Mouse (Mus musculus) inflammation-experienced regulatory T-cells, adult 6 months (primary cell): ENCODE results near the gene Map3k4. TPM values are rescaled to one million over a fixed set of nuclear protein-coding genes. Genes with fewer than 3 reads are reported as not detected.
"Not testable (repeated sequence)": the region's sequence is repeated elsewhere in the genome, so short reads cannot be mapped to it uniquely, and the experiment has no call there.

Source experiments
- ATAC-seq: one replicate; pipeline ENCODE4 v1.8.0; 2017
- polyA plus RNA-seq, 3 experiments: library from polyadenylated mRNA; unstranded; fragments of 100-300 nt; shearing (Covaris generic); gene quantifications; one replicate each; pipeline ENCODE4 v1.2.1; 2017

Gene Map3k4
- polyA plus RNA-seq, 3 experiments from 2014 or later: 10.6 to 11.7 (median 10.8) TPM

- peak; percentile 93 for ATAC-seq
These were observed 11.1 kb downstream of the Map3k4 start for GRCm38 (mm10) chr17:12307251-12308135.

- ATAC-seq: no peak
These were observed 13.9 kb downstream of the Map3k4 start for GRCm38 (mm10) chr17:12304658-12305057.

GRCm38 (mm10) chr17:12300896-12301706, 17.5 kb downstream of the Map3k4 start:
- peak; percentile 96 for ATAC-seq

- no peak for ATAC-seq
These were observed 18.4 kb downstream of the Map3k4 start for GRCm38 (mm10) chr17:12300127-12300675.

- ATAC-seq: no peak
These were observed 19.2 kb downstream of the Map3k4 start for GRCm38 (mm10) chr17:12299371-12299770.

GRCm38 (mm10) chr17:12297978-12298377, 20.6 kb downstream of the Map3k4 start:
- no peak for ATAC-seq

GRCm38 (mm10) chr17:12297292-12297691, 21.3 kb downstream of the Map3k4 start:
- ATAC-seq: no peak

- not testable (repeated sequence) for ATAC-seq
These were observed 22.7 kb downstream of the Map3k4 start for GRCm38 (mm10) chr17:12295926-12296325.

- ATAC-seq: no peak
These were observed 24.2 kb downstream of the Map3k4 start for GRCm38 (mm10) chr17:12294424-12294823.

GRCm38 (mm10) chr17:12293571-12293970, 25.0 kb downstream of the Map3k4 start:
- no peak for ATAC-seq

- ATAC-seq: no peak
These were observed 25.7 kb downstream of the Map3k4 start for GRCm38 (mm10) chr17:12292877-12293276.

GRCm38 (mm10) chr17:12292356-12292755, 26.2 kb downstream of the Map3k4 start:
- ATAC-seq: no peak

- ATAC-seq: no peak
These were observed 27.4 kb downstream of the Map3k4 start for GRCm38 (mm10) chr17:12291151-12291550.

- no peak for ATAC-seq
These were observed 27.9 kb downstream of the Map3k4 start for GRCm38 (mm10) chr17:12290735-12291134.

GRCm38 (mm10) chr17:12289836-12290235, 28.8 kb downstream of the Map3k4 start:
- not testable (repeated sequence) for ATAC-seq

- no peak for ATAC-seq
These were observed 29.7 kb downstream of the Map3k4 start for GRCm38 (mm10) chr17:12288871-12289270.

GRCm38 (mm10) chr17:12279810-12280209, 38.8 kb downstream of the Map3k4 start:
- no peak for ATAC-seq

- ATAC-seq: no peak
These were observed 40.5 kb downstream of the Map3k4 start for GRCm38 (mm10) chr17:12278073-12278472.

- no peak for ATAC-seq
These were observed 41.3 kb downstream of the Map3k4 start for GRCm38 (mm10) chr17:12277297-12277696.

- no peak for ATAC-seq
These were observed 41.9 kb downstream of the Map3k4 start for GRCm38 (mm10) chr17:12276496-12277200.

- no peak for ATAC-seq
These were observed 42.8 kb downstream of the Map3k4 start for GRCm38 (mm10) chr17:12275756-12276155.

- no peak for ATAC-seq
These were observed 45.6 kb downstream of the Map3k4 start for GRCm38 (mm10) chr17:12273032-12273431.

GRCm38 (mm10) chr17:12271805-12272204, 46.8 kb downstream of the Map3k4 start:
- no peak for ATAC-seq
